Mouse (Mus musculus): ENCODE data around the gene Aifm3.

DNA sequence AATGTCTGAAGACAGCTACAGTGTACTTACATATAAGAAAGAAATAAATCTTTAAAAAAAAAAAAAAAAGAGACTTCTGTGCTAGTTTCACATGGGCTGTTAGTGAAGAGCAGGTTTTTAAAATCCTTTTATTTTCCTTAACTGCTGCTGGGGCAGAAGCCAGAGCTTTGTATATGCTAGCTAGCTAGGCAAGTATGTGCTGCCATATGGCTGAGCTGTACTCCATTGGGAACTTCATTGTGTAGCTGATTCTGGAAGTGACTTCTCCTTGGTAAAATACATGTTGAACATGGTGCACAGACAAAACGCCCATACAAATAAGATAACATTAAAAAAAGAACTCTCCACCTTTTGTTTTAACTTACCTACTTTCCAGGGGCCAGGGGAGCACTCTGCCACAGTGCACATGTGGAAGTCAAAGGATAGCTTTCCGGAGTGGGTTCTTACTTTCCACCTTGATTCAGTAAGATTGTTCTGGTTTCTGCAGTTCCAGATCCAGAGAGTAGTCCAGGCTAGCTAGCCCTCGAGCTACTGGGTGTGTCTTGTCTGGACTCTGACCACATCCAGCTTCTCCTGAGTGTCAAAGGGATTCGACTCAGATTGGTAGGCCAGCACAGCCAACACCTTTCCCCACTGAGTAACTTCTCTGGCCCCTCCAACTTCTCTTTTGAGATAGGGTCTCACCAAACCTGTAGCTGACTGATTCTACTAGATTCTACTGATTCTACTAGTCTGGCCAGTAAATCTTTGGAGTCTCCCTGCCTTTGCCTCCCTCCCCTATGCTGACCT lies 22.3 kb upstream of the Aifm3 start:
- TF ChIP-seq TAL1 (conservative IDR thresholded peaks at IDR 0.05; ENCODE audit: low read depth, low read length), result no peak
- no peak for TF ChIP-seq CTCF (IDR thresholded peaks at IDR 0.05; ENCODE audit: low read depth, low read length)

Measured in G1E (cell line).